Comparison of ENCODE assay signal across 13 mouse cellular contexts in genomic region chr5:36321581-36321980, GRCm38 (mm10).
DNase-seq lines count a peak whose midpoint lies in the region; ATAC-seq and TF ChIP-seq lines count a peak whose summit lies in the region.
"Had no signal": no experiment of that assay in that cellular context is flagged by ENCODE, and none has a peak within 500 bp of the region (broad histone marks: within the 10 kb centered on the region; RNA-seq: fewer than 3 reads in every experiment).

No protein-coding gene starts in this region.

- no peak for TF ChIP-seq CTCF in midbrain, postnatal 0 days (IDR thresholded peaks at IDR 0.05)

- H3K9me3 ChIP-seq in heart, embryonic 12.5 days (replicated peaks) = no peaks in the 10 kb centered on the region
- no peaks in the 10 kb centered on the region for H3K9me3 ChIP-seq in midbrain, postnatal 0 days (ENCODE audit: low read length)
- H3K9me3 ChIP-seq in midbrain, embryonic 11.5 days (ENCODE audit: control insufficient read depth, low read length) = no peaks in the 10 kb centered on the region
- no peaks in the 10 kb centered on the region for H3K9me3 ChIP-seq in embryonic facial prominence, embryonic 13.5 days
- no peaks in the 10 kb centered on the region for H3K9me3 ChIP-seq in liver, embryonic 11.5 days (ENCODE audit: control insufficient read depth, low read length)
- H3K9me3 ChIP-seq: forebrain, embryonic 12.5 days; limb, embryonic 13.5 days; midbrain, embryonic 13.5 days had no signal

- WGBS in heart, embryonic 12.5 days = 57% methylated on average over 8 of the region's 8 CpGs
- 49% methylated on average over 8 of the region's 8 CpGs for WGBS in midbrain, postnatal 0 days
- 27% methylated on average over 8 of the region's 8 CpGs for WGBS in midbrain, embryonic 11.5 days
- 50% methylated on average over 8 of the region's 8 CpGs for WGBS in embryonic facial prominence, embryonic 13.5 days
- 51% methylated on average over 8 of the region's 8 CpGs for WGBS in liver, embryonic 11.5 days

- no peak overlapping the region for H3K4me2 ChIP-seq in heart, embryonic 12.5 days
- H3K4me2 ChIP-seq in midbrain, postnatal 0 days (ENCODE audit: low read depth, low read length, poor library complexity, severe bottlenecking) = no peak overlapping the region
- no peak overlapping the region for H3K4me2 ChIP-seq in midbrain, embryonic 11.5 days
- no peak overlapping the region for H3K4me2 ChIP-seq in embryonic facial prominence, embryonic 13.5 days
- H3K4me2 ChIP-seq in liver, embryonic 11.5 days = no peak overlapping the region
- H3K4me2 ChIP-seq: forebrain, embryonic 12.5 days; limb, embryonic 13.5 days; midbrain, embryonic 13.5 days had no signal

- no peak for ATAC-seq in heart, embryonic 12.5 days (ENCODE audit: insufficient number of reproducible peaks, low FRiP score)
- no peak for ATAC-seq in midbrain, postnatal 0 days (ENCODE audit: low FRiP score)
- ATAC-seq in midbrain, embryonic 11.5 days (ENCODE audit: low FRiP score) = no peak
- no peak for ATAC-seq in embryonic facial prominence, embryonic 13.5 days (ENCODE audit: insufficient number of reproducible peaks, insufficient read depth, low FRiP score, low TSS enrichment, low read depth)
- ATAC-seq in liver, embryonic 11.5 days (replicated peaks; ENCODE audit: low FRiP score) = no peak
- ATAC-seq: CD4-positive, CD25-positive, alpha-beta regulatory T cell, adult 4 months; midbrain, embryonic 13.5 days had no signal

- H3K27ac ChIP-seq in heart, embryonic 12.5 days (ENCODE audit: poor library complexity, severe bottlenecking) = no peak overlapping the region
- no peak overlapping the region for H3K27ac ChIP-seq in midbrain, postnatal 0 days (ENCODE audit: low read depth, low read length)
- no peak overlapping the region for H3K27ac ChIP-seq in midbrain, embryonic 11.5 days (ENCODE audit: low read depth, low read length)
- 0 out of 2 replicates have a peak overlapping the region, but pooled peaks have one; percentile 4 for H3K27ac ChIP-seq in embryonic facial prominence, embryonic 13.5 days
- H3K27ac ChIP-seq in liver, embryonic 11.5 days (ENCODE audit: low read depth, low read length) = no peak overlapping the region
- H3K27ac ChIP-seq: forebrain, embryonic 12.5 days; limb, embryonic 13.5 days; midbrain, embryonic 13.5 days had no signal

- DNase-seq in heart, postnatal 4 days = peak; percentile 31
- peak; percentile 34 for DNase-seq in midbrain, postnatal 0 days (ENCODE audit: low spot score)
- no peak for DNase-seq in midbrain, embryonic 11.5 days (ENCODE audit: low spot score, missing footprints)
- DNase-seq in testis, postnatal 14 days (ENCODE audit: low spot score) = peak; percentile 67
- DNase-seq in liver, embryonic 11.5 days (ENCODE audit: low spot score) = no peak
- DNase-seq in urinary bladder, postnatal 25 days (ENCODE audit: low spot score) = no peak
- DNase-seq: cerebellum, adult 8-10 months had no signal

- H3K9ac ChIP-seq in heart, embryonic 12.5 days = no peak overlapping the region
- H3K9ac ChIP-seq in midbrain, postnatal 0 days (replicated peaks; ENCODE audit: low read length, poor library complexity, severe bottlenecking) = no peak overlapping the region
- no peak overlapping the region for H3K9ac ChIP-seq in midbrain, embryonic 11.5 days (ENCODE audit: low read length)
- no peak overlapping the region for H3K9ac ChIP-seq in embryonic facial prominence, embryonic 13.5 days
- H3K9ac ChIP-seq in liver, embryonic 11.5 days (ENCODE audit: low read depth, low read length) = no peak overlapping the region
- H3K9ac ChIP-seq: forebrain, embryonic 12.5 days; midbrain, embryonic 13.5 days had no signal

- peaks cover 36% of the 10 kb centered on the region for H3K4me1 ChIP-seq in heart, embryonic 12.5 days (replicated peaks)
- H3K4me1 ChIP-seq in midbrain, postnatal 0 days (ENCODE audit: insufficient read depth, low read length) = no peaks in the 10 kb centered on the region; the same call in 1 of the 2 replicates
- H3K4me1 ChIP-seq in midbrain, embryonic 11.5 days (ENCODE audit: control insufficient read depth, insufficient read depth, low read length) = peaks cover 12% of the 10 kb centered on the region
- H3K4me1 ChIP-seq in embryonic facial prominence, embryonic 13.5 days = peaks cover 35% of the 10 kb centered on the region
- no peaks in the 10 kb centered on the region for H3K4me1 ChIP-seq in liver, embryonic 11.5 days (replicated peaks; ENCODE audit: control insufficient read depth, insufficient read depth, low read length)

- H3K36me3 ChIP-seq in heart, embryonic 12.5 days = no peaks in the 10 kb centered on the region
- H3K36me3 ChIP-seq in midbrain, postnatal 0 days (ENCODE audit: insufficient read depth, low read length) = no peaks in the 10 kb centered on the region
- H3K36me3 ChIP-seq in midbrain, embryonic 11.5 days (ENCODE audit: control insufficient read depth, insufficient read depth, low read length) = no peaks in the 10 kb centered on the region
- H3K36me3 ChIP-seq in embryonic facial prominence, embryonic 13.5 days = no peaks in the 10 kb centered on the region
- H3K36me3 ChIP-seq in liver, embryonic 11.5 days (ENCODE audit: control insufficient read depth, insufficient read depth, low read length) = no peaks in the 10 kb centered on the region
- H3K36me3 ChIP-seq: forebrain, embryonic 12.5 days; limb, embryonic 13.5 days; midbrain, embryonic 13.5 days had no signal

- H3K4me3 ChIP-seq in heart, embryonic 12.5 days = no peak overlapping the region
- no peak overlapping the region for H3K4me3 ChIP-seq in midbrain, postnatal 0 days (ENCODE audit: low read depth, low read length)
- no peak overlapping the region for H3K4me3 ChIP-seq in midbrain, embryonic 11.5 days (ENCODE audit: low read depth, low read length)
- H3K4me3 ChIP-seq in embryonic facial prominence, embryonic 13.5 days = no peak overlapping the region
- H3K4me3 ChIP-seq in liver, embryonic 11.5 days (ENCODE audit: low read depth, low read length) = no peak overlapping the region
- H3K4me3 ChIP-seq: forebrain, embryonic 12.5 days; limb, embryonic 13.5 days; midbrain, embryonic 13.5 days had no signal

- 0 out of 2 replicates have a peak, but pooled peaks cover 5% of the 10 kb centered on the region for H3K27me3 ChIP-seq in heart, embryonic 12.5 days (replicated peaks)
- H3K27me3 ChIP-seq in midbrain, postnatal 0 days (ENCODE audit: insufficient read depth, low read length) = no peaks in the 10 kb centered on the region
- H3K27me3 ChIP-seq in midbrain, embryonic 11.5 days (ENCODE audit: control insufficient read depth, insufficient read depth, low read length) = no peaks in the 10 kb centered on the region; the same call in 1 of the 2 replicates
- no peaks in the 10 kb centered on the region for H3K27me3 ChIP-seq in embryonic facial prominence, embryonic 13.5 days
- H3K27me3 ChIP-seq in liver, embryonic 11.5 days (replicated peaks; ENCODE audit: control insufficient read depth, insufficient read depth, low read length) = no peaks in the 10 kb centered on the region
- H3K27me3 ChIP-seq: forebrain, embryonic 12.5 days; limb, embryonic 13.5 days; midbrain, embryonic 13.5 days had no signal

Comparison
In these comparisons a context has a peak if more than half of its experiments do, and no peak if none do; other contexts are left out.
1. DNase-seq: peak in heart, postnatal 4 days (single experiment), midbrain, postnatal 0 days (single experiment) and testis, postnatal 14 days (single experiment); none in midbrain, embryonic 11.5 days (single experiment), liver, embryonic 11.5 days (single experiment) and urinary bladder, postnatal 25 days (single experiment).